Mouse (Mus musculus): Measurements from ENCODE around the gene Ccl8.

- TF ChIP-seq CTCF (IDR thresholded peaks at IDR 0.05 in 2 of 3, conservative IDR thresholded peaks at IDR 0.05 in 1 of 3; ENCODE audit: control insufficient read depth in 1 of 3, insufficient read depth in 1 of 3, low read depth in 2 of 3, low read length in 3 of 3, poor library complexity in 1 of 3, severe bottlenecking in 1 of 3) (no peak), E2F4 (IDR thresholded peaks at IDR 0.05; ENCODE audit: borderline replicate concordance, low read depth, low read length) (no peak), MAZ (IDR thresholded peaks at IDR 0.05; ENCODE audit: low read depth, low read length) (no peak), GATA1 (IDR thresholded peaks at IDR 0.05; ENCODE audit: low read depth, low read length) (no peak), ZMIZ1 (IDR thresholded peaks at IDR 0.05; ENCODE audit: low read depth, low read length) (no peak), POLR2AphosphoS5 (IDR thresholded peaks at IDR 0.05; ENCODE audit: borderline replicate concordance, low read depth, low read length) (no peak), EP300 (IDR thresholded peaks at IDR 0.05; ENCODE audit: low read depth in 1 of 2, low read length in 2 of 2) (no peak), TBP (IDR thresholded peaks at IDR 0.05; ENCODE audit: low read depth, low read length) (no peak), MYC (IDR thresholded peaks at IDR 0.05; ENCODE audit: low read depth, low read length) (no peak), MXI1 (IDR thresholded peaks at IDR 0.05; ENCODE audit: low read depth, low read length) (no peak), CHD2 (IDR thresholded peaks at IDR 0.05; ENCODE audit: low read length) (no peak), TCF12 (IDR thresholded peaks at IDR 0.05; ENCODE audit: low read depth, low read length) (no peak), POLR2A (IDR thresholded peaks at IDR 0.05; ENCODE audit: control insufficient read depth in 1 of 2, insufficient read depth in 1 of 2, low read depth in 1 of 2, low read length in 2 of 2, poor library complexity in 1 of 2) (no peak), NELFE (IDR thresholded peaks at IDR 0.05; ENCODE audit: low read depth, low read length) (no peak)
These were observed 42.6 kb upstream of the Ccl8 start for GRCm38 (mm10) chr11:82072374-82072773.

All from MEL (cell line).